Mouse (Mus musculus) E14TG2a.4 (cell line): Measurements from ENCODE around the gene Serpine2.

Source experiments
- H3K27me3 ChIP-seq: 2 replicates; pipeline ENCODE4 v1.6.1; 2014; ENCODE audit warnings: low read length, control low read depth; ENCODE audit not compliant: insufficient read depth
- H3K36me3 ChIP-seq: 2 replicates; pipeline ENCODE4 v1.6.1; 2014; ENCODE audit warnings: low read length, control low read depth; ENCODE audit not compliant: insufficient read depth
- H3K4me1 ChIP-seq: replicated peaks from 2 replicates; pipeline ENCODE4 v1.6.1; 2014; ENCODE audit warnings: low read depth, low read length, control low read depth
- H3K4me3 ChIP-seq: replicated peaks from 2 replicates; pipeline ENCODE4 v1.5.1; 2014; ENCODE audit warnings: mild to moderate bottlenecking, low read length
- H3K9me3 ChIP-seq: 2 replicates; pipeline ENCODE4 v1.6.1; 2014; ENCODE audit warnings: low read length, control low read depth
- CTCF ChIP-seq: conservative IDR thresholded peaks from 2 replicates; pipeline ENCODE4 v1.5.1; 2014; ENCODE audit warnings: low read length
- NANOG ChIP-seq: IDR thresholded peaks from 2 replicates; pipeline ENCODE4 v1.6.1; 2014; ENCODE audit warnings: borderline replicate concordance, low read length, mixed read lengths
- POU5F1 ChIP-seq: IDR thresholded peaks from 2 replicates; pipeline ENCODE4 v1.6.1; 2014; ENCODE audit warnings: low read length, borderline replicate concordance

Gene Serpine2

GRCm38 (mm10) chr1:79757161-79757560, 103.8 kb downstream of the Serpine2 start:
- no peaks in the 10 kb centered on the region for H3K27me3 ChIP-seq
- no peak for TF ChIP-seq CTCF
- no peak for TF ChIP-seq NANOG
- TF ChIP-seq POU5F1 = no peak
- peaks cover 8% of the 10 kb centered on the region; the same call in 1 of the 2 replicates for H3K36me3 ChIP-seq
- H3K4me1 ChIP-seq = peaks cover 9% of the 10 kb centered on the region
- H3K4me3 ChIP-seq = no peak overlapping the region
- no peaks in the 10 kb centered on the region for H3K9me3 ChIP-seq

GRCm38 (mm10) chr1:79756417-79756816, 104.6 kb downstream of the Serpine2 start:
- TF ChIP-seq CTCF (no peak), NANOG (no peak), POU5F1 (no peak)
- Histone ChIP-seq H3K4me3 (no peak overlapping the region), H3K36me3 (peaks cover 15% of the 10 kb centered on the region; the same call in 1 of the 2 replicates), H3K9me3 (no peaks in the 10 kb centered on the region), H3K4me1 (peaks cover 4% of the 10 kb centered on the region; the same call in 1 of the 2 replicates), H3K27me3 (no peaks in the 10 kb centered on the region)

GRCm38 (mm10) chr1:79755376-79755775, 105.6 kb downstream of the Serpine2 start:
- Histone ChIP-seq H3K36me3 (peaks cover 15% of the 10 kb centered on the region; the same call in 1 of the 2 replicates), H3K4me1 (peaks cover under 1% of the 10 kb centered on the region; the same call in 1 of the 2 replicates), H3K27me3 (no peaks in the 10 kb centered on the region), H3K9me3 (no peaks in the 10 kb centered on the region), H3K4me3 (no peak overlapping the region)
- TF ChIP-seq POU5F1 (no peak), CTCF (no peak), NANOG (no peak)

GRCm38 (mm10) chr1:79754936-79755335, 106.0 kb downstream of the Serpine2 start:
- H3K36me3 ChIP-seq = peaks cover 15% of the 10 kb centered on the region; the same call in 1 of the 2 replicates
- no peak overlapping the region for H3K4me3 ChIP-seq
- H3K27me3 ChIP-seq = no peaks in the 10 kb centered on the region
- no peaks in the 10 kb centered on the region for H3K4me1 ChIP-seq
- TF ChIP-seq CTCF (no peak), POU5F1 (no peak), NANOG (no peak)
- no peaks in the 10 kb centered on the region for H3K9me3 ChIP-seq

GRCm38 (mm10) chr1:79753456-79753855, 107.5 kb downstream of the Serpine2 start:
- TF ChIP-seq POU5F1 (no peak), CTCF (no peak), NANOG (no peak)

GRCm38 (mm10) chr1:79752714-79753340, 108.2 kb downstream of the Serpine2 start:
- no peaks in the 10 kb centered on the region for H3K9me3 ChIP-seq
- H3K4me1 ChIP-seq = peaks cover 3% of the 10 kb centered on the region; the same call in 1 of the 2 replicates
- no peak overlapping the region for H3K4me3 ChIP-seq
- H3K36me3 ChIP-seq = peaks cover 17% of the 10 kb centered on the region; the same call in 1 of the 2 replicates
- TF ChIP-seq NANOG (no peak), POU5F1 (no peak), CTCF (no peak)
- H3K27me3 ChIP-seq = no peaks in the 10 kb centered on the region

More at GRCm38 (mm10) chr1:79753456-79753855, 107.5 kb downstream of the Serpine2 start:
- Histone ChIP-seq H3K4me3 (no peak overlapping the region), H3K27me3 (no peaks in the 10 kb centered on the region), H3K36me3 (peaks cover 17% of the 10 kb centered on the region; the same call in 1 of the 2 replicates), H3K4me1 (peaks cover 3% of the 10 kb centered on the region; the same call in 1 of the 2 replicates), H3K9me3 (no peaks in the 10 kb centered on the region)

GRCm38 (mm10) chr1:79752015-79752695, 108.8 kb downstream of the Serpine2 start:
- Histone ChIP-seq H3K36me3 (peaks cover 17% of the 10 kb centered on the region; the same call in 1 of the 2 replicates), H3K4me3 (no peak overlapping the region), H3K27me3 (no peaks in the 10 kb centered on the region), H3K9me3 (no peaks in the 10 kb centered on the region), H3K4me1 (peaks cover 3% of the 10 kb centered on the region; the same call in 1 of the 2 replicates)
- TF ChIP-seq CTCF (no peak), NANOG (no peak), POU5F1 (no peak)

- H3K9me3 ChIP-seq = no peaks in the 10 kb centered on the region
- no peak overlapping the region for H3K4me3 ChIP-seq
- H3K36me3 ChIP-seq = peaks cover 17% of the 10 kb centered on the region; the same call in 1 of the 2 replicates
- H3K4me1 ChIP-seq = peaks cover 3% of the 10 kb centered on the region; the same call in 1 of the 2 replicates
- no peak for TF ChIP-seq NANOG
- no peak for TF ChIP-seq POU5F1
- TF ChIP-seq CTCF = no peak
- H3K27me3 ChIP-seq = no peaks in the 10 kb centered on the region
Observed at GRCm38 (mm10) chr1:79751186-79751585, 109.8 kb downstream of the Serpine2 start.
